Mouse (Mus musculus): ENCODE data around the gene Wwox. TPM values are rescaled to one million over a fixed set of nuclear protein-coding genes. Genes with fewer than 3 reads are reported as not detected.

The Wwox gene
- polyA plus RNA-seq, 1 experiment: not detected

DNA sequence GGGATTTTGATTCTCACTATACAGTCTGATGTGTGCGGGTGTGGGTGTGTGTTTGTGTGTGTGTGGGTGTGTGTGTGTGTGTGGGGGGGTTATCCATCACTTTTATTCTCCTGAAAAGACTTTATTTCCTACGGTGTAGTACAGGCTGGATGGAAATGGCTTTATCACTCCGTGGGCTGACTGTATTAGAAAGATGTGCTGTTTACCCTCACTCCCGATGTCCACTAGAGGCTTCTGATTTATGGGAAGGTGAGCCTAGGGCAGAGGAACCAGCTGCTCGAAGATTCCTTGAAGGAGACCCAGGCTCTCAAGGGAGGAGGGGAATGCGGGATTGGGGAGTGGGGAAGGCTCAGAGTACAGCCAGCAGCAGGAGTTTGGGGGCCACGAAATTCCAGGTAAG is 351.3 kb downstream of the Wwox start:
- H3K27ac ChIP-seq (ENCODE audit: insufficient read depth, low read depth, low read length): no peak overlapping the region
- 93% methylated on average over 7 of the region's 7 CpGs for WGBS
- TF ChIP-seq POLR2A (IDR thresholded peaks at IDR 0.05; ENCODE audit: insufficient read depth, low read depth, low read length): no peak
- no peak for TF ChIP-seq CTCF (IDR thresholded peaks at IDR 0.05; ENCODE audit: insufficient read depth, low read depth, low read length)
- no peak overlapping the region for H3K4me3 ChIP-seq (ENCODE audit: insufficient read depth, low read depth, low read length)
- H3K4me1 ChIP-seq (ENCODE audit: control insufficient read depth, insufficient read depth, low read length): no peaks in the 10 kb centered on the region

DNA sequence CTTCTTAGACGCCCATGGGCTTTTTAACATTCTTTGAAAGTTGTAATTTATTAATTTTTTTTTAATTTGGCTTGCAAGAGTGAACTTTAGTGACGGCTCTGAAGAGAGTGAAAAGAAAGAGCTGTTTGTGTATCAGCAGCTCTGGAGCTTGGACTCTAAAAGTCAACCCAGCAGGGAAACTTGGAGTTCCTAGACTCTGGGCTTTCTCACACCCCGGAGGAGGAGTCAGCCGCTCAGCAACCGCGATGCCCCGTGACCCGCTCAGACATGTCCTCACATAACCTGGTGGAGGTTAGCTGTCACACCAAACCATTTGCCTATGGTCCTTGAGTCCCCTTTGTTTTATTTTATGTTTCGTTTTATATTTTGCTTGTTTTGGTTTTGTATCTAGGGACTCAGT is 354.2 kb downstream of the Wwox start:
- 77% methylated on average over 9 of the region's 9 CpGs for WGBS
- Histone ChIP-seq H3K27ac (ENCODE audit: insufficient read depth, low read depth, low read length) (no peak overlapping the region), H3K4me3 (ENCODE audit: insufficient read depth, low read depth, low read length) (no peak overlapping the region), H3K4me1 (ENCODE audit: control insufficient read depth, insufficient read depth, low read length) (no peaks in the 10 kb centered on the region)
- TF ChIP-seq CTCF (IDR thresholded peaks at IDR 0.05; ENCODE audit: insufficient read depth, low read depth, low read length) (no peak), POLR2A (IDR thresholded peaks at IDR 0.05; ENCODE audit: insufficient read depth, low read depth, low read length) (no peak)

DNA sequence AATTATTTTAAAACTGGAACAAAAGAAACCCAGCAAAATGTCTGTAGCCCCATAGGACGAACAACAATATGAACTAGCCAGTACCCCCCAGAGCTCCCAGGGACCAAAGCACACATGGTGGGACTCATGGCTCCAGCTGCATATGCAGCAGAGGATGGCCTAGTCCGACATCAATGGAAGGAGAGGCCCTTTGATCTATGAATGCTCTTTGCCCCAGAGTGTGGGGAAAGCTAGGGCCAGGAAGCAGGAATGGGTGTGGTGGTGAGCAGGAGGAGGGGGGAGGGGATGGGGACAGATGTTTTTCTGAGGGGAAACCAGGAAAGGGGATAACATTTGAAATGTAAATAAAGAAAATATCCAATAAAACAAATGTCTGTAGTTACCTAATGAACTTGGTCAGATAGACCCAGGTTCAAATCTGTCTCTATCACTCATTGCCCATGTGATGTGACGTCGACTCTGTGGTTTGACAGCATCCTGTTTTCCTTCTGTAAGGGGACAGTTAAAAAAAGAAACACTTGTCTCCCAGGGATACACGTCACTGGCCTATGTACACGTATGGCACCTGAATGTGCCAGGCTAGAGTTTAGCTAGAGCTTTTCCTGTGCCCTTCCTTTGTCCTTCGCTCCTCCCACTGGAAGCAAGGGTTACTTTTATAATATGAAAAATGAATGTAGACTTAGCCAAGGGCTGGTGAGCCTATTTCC is 362.1 kb downstream of the Wwox start:
- H3K4me1 ChIP-seq (ENCODE audit: control insufficient read depth, insufficient read depth, low read length): no peaks in the 10 kb centered on the region
- H3K4me3 ChIP-seq (ENCODE audit: insufficient read depth, low read depth, low read length): no peak overlapping the region
- no peak overlapping the region for H3K27ac ChIP-seq (ENCODE audit: insufficient read depth, low read depth, low read length)
- TF ChIP-seq POLR2A (IDR thresholded peaks at IDR 0.05; ENCODE audit: insufficient read depth, low read depth, low read length) (no peak), CTCF (IDR thresholded peaks at IDR 0.05; ENCODE audit: insufficient read depth, low read depth, low read length) (no peak)
- WGBS: 89% methylated on average over 7 of the region's 7 CpGs

DNA sequence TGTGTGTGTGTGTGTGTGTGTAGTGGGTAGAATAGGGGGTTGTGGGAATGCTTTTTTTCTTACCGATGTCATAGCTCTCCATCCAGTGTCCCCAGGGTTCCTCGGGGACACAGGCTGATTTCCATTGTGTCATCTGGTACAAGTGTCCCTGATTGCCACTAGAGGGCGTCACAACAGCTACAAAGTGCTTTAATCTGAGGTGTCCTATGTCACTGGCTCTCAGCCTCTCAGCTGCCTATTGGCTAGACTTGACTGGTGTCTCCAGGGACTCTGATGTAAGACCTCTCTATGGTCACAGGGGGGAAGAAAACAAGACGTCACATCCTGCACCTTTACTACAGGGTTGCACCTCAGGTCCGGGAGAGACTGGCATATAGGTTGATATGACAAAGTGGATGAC is 363.7 kb downstream of the Wwox start:
- 68% methylated on average over 5 of the region's 5 CpGs for WGBS
- no peak overlapping the region for H3K27ac ChIP-seq (ENCODE audit: insufficient read depth, low read depth, low read length)
- H3K4me1 ChIP-seq (ENCODE audit: control insufficient read depth, insufficient read depth, low read length): no peaks in the 10 kb centered on the region
- TF ChIP-seq POLR2A (IDR thresholded peaks at IDR 0.05; ENCODE audit: insufficient read depth, low read depth, low read length): no peak
- no peak for TF ChIP-seq CTCF (IDR thresholded peaks at IDR 0.05; ENCODE audit: insufficient read depth, low read depth, low read length)
- no peak overlapping the region for H3K4me3 ChIP-seq (ENCODE audit: insufficient read depth, low read depth, low read length)

DNA sequence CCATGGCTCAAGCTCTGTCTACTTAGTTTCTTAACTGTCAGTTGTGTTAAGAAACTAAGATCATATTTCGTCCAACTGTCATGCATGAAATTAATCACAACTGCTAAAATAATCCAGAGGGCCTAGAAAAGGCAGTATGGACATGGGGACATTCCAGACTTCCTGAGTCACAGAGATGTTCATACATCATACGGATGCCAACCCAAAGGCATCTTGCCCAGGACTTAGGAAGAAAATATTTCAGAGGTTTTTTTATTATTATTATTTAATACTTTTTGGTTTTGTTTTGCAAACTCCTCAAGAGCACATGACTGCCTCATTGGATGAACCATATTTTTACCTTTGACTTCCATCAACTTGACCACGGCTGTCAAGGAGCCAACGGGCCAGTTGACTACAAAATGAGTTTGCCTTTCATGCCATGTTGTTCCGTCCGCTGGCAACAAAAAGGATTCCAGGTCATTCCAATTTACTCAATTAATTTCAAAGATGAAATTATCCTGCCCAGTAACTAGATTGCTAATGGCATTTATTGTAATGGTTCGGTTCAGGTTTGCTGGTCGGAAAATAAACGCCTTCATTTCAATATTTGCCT is 367.5 kb downstream of the Wwox start:
- WGBS: 98% methylated on average over 9 of the region's 9 CpGs
- TF ChIP-seq CTCF (IDR thresholded peaks at IDR 0.05; ENCODE audit: insufficient read depth, low read depth, low read length): no peak
- TF ChIP-seq POLR2A (IDR thresholded peaks at IDR 0.05; ENCODE audit: insufficient read depth, low read depth, low read length): no peak
- H3K27ac ChIP-seq (ENCODE audit: insufficient read depth, low read depth, low read length): no peak overlapping the region

DNA sequence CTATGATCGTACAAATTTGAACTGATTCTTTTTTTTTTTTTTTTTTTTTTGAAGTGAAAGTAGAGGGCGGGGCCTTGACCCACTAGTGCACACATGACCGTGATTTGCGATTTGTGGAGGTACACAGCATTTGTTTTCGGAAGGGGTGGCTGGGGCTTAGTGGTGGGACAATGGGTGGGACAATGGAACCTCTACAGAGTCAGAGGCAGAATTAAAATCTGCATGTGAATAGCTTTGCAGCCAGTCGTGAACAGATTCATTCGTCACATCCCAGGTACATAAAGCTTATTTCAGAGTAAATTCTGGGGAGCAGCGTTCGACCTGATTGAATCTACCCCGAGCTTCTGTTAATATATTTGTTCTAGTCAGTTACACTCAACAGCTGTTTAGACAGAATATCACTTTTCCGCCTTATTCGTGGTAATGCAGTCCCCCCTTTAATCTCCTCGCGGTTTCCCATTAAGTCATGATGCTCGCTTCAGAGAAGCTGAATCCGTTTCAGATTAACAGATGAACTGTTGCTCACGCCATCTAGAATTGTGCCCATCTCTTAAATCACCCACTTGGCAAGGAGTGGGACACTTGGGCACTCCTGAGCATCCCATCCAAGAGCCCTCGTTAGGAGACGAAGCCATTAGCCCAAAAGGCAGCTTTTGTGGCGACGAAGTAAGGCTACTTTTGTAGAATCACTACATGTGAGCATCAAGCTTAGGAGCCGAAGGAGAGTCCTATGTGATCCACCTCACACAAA is 368.4 kb downstream of the Wwox start:
- 63% methylated on average over 22 of the region's 22 CpGs for WGBS
- no peak overlapping the region for H3K27ac ChIP-seq (ENCODE audit: insufficient read depth, low read depth, low read length)
- no peaks in the 10 kb centered on the region for H3K4me1 ChIP-seq (ENCODE audit: control insufficient read depth, insufficient read depth, low read length)
- TF ChIP-seq CTCF (IDR thresholded peaks at IDR 0.05; ENCODE audit: insufficient read depth, low read depth, low read length) (no peak), POLR2A (IDR thresholded peaks at IDR 0.05; ENCODE audit: insufficient read depth, low read depth, low read length) (no peak)
- no peak overlapping the region for H3K4me3 ChIP-seq (ENCODE audit: insufficient read depth, low read depth, low read length)

More for the DNA sequence above, 367.5 kb downstream of the Wwox start:
- no peak overlapping the region for H3K4me3 ChIP-seq (ENCODE audit: insufficient read depth, low read depth, low read length)
- H3K4me1 ChIP-seq (ENCODE audit: control insufficient read depth, insufficient read depth, low read length): no peaks in the 10 kb centered on the region

DNA sequence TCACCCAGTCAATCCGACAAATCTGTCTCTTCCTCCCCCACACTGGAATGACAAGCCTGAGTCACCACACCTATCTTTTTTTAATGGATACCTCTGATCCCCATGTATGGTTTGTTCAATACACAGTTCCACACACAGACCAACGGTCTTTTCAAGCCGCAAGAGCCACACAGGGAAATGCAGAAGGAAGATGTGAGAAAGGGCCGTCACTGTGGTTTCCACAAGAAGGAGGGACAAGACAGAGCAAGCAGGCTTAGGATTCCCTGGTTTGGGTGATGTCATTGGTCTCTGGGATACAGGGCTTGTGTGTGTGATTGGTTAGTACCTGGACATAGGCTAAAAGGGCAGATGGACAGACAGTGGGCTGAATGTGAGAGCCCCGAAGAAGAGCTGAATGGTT is 371.0 kb downstream of the Wwox start:
- TF ChIP-seq POLR2A (IDR thresholded peaks at IDR 0.05; ENCODE audit: insufficient read depth, low read depth, low read length) (no peak), CTCF (IDR thresholded peaks at IDR 0.05; ENCODE audit: insufficient read depth, low read depth, low read length) (no peak)
- WGBS: 94% methylated on average over 5 of the region's 5 CpGs
- H3K27ac ChIP-seq (ENCODE audit: insufficient read depth, low read depth, low read length): no peak overlapping the region
- no peak overlapping the region for H3K4me3 ChIP-seq (ENCODE audit: insufficient read depth, low read depth, low read length)
- H3K4me1 ChIP-seq (ENCODE audit: control insufficient read depth, insufficient read depth, low read length): no peaks in the 10 kb centered on the region

DNA sequence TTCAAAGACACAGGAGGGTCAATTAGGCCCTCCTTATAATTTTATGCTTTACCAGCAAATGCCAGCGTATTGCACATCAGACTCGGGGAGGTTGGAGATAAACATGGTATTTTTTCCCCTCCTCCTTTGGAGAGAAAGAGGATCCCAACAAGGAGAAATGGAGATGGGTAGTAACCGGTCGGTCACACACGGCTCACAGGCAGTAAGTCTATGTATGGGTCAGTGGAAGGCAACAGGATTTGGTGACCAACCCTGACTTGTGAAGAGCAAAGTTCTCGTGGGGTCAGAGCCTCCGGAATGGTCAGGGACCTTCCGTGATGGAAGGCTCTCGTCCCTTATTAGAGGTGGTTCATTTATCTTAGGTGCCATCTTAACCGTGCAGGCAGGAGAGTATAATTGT is 374.4 kb downstream of the Wwox start:
- Histone ChIP-seq H3K4me1 (ENCODE audit: control insufficient read depth, insufficient read depth, low read length) (0 out of 2 replicates have a peak, but pooled peaks cover 6% of the 10 kb centered on the region), H3K27ac (ENCODE audit: insufficient read depth, low read depth, low read length) (no peak overlapping the region), H3K4me3 (ENCODE audit: insufficient read depth, low read depth, low read length) (no peak overlapping the region)
- WGBS: 97% methylated on average over 10 of the region's 10 CpGs
- TF ChIP-seq CTCF (IDR thresholded peaks at IDR 0.05; ENCODE audit: insufficient read depth, low read depth, low read length) (no peak), POLR2A (IDR thresholded peaks at IDR 0.05; ENCODE audit: insufficient read depth, low read depth, low read length) (no peak)
